Mouse (Mus musculus) liver, adult 2 months (tissue): Measurements from ENCODE around the gene Nectin3. TPM values are rescaled to one million over a fixed set of nuclear protein-coding genes. Genes with fewer than 3 reads are reported as not detected.

Experiments used
- DNase-seq: peaks from one replicate; pipeline ENCODE4 v3.0.0-alpha.2; 2011; ENCODE audit warnings: low read depth, low spot score; ENCODE audit errors: extremely low read depth
- H3K27ac ChIP-seq: fragments of 200-500 bp; replicated peaks from 2 replicates; pipeline ENCODE4 v1.5.1; 2012; ENCODE audit warnings: low read depth, mild to moderate bottlenecking, control low read depth, inconsistent platforms, low read length; ENCODE audit not compliant: insufficient read depth
- H3K27me3 ChIP-seq: fragments of 200-500 bp; 2 replicates; pipeline ENCODE4 v1.6.1; 2012; ENCODE audit warnings: mild to moderate bottlenecking, moderate library complexity, low read length, inconsistent platforms; ENCODE audit not compliant: control insufficient read depth, insufficient read depth
- H3K36me3 ChIP-seq: fragments of 200-500 bp; 2 replicates; pipeline ENCODE4 v1.6.1; 2012; ENCODE audit warnings: low read length, inconsistent platforms; ENCODE audit not compliant: control insufficient read depth, insufficient read depth
- H3K4me1 ChIP-seq: fragments of 200-500 bp; 2 replicates; pipeline ENCODE4 v1.6.1; 2011; ENCODE audit warnings: low read length; ENCODE audit not compliant: control insufficient read depth, insufficient read depth
- H3K4me3 ChIP-seq: fragments of 200-500 bp; 2 replicates; pipeline ENCODE4 v1.5.1; 2011; ENCODE audit warnings: low read depth, mild to moderate bottlenecking, control low read depth, low read length, moderate library complexity; ENCODE audit not compliant: insufficient read depth
- H3K79me2 ChIP-seq: fragments of 200-500 bp; 2 replicates; pipeline ENCODE4 v1.6.1; 2012; ENCODE audit warnings: inconsistent platforms, mild to moderate bottlenecking, low read length, moderate library complexity; ENCODE audit not compliant: control insufficient read depth, insufficient read depth
- H3K9ac ChIP-seq: fragments of 200-500 bp; 2 replicates; pipeline ENCODE4 v1.6.1; 2012; ENCODE audit warnings: low read depth, mild to moderate bottlenecking, control low read depth, inconsistent platforms, low read length
- CTCF ChIP-seq: fragments of 200-500 bp; IDR thresholded peaks from 2 replicates; pipeline ENCODE4 v1.5.1; 2011; ENCODE audit warnings: low read depth, low read length, control low read depth
- POLR2A ChIP-seq: fragments of 200-500 bp; IDR thresholded peaks from 2 replicates; pipeline ENCODE4 v1.6.1; 2011; ENCODE audit warnings: low read length, control low read depth; ENCODE audit not compliant: insufficient read depth; ENCODE audit errors: extremely low read depth
- WGBS: fragments of 180-500 bp; shearing (Covaris S2); methylation state at CpG from one replicate; pipeline ENCODE4 v1.1.7; 2018; 5-methylcytosine and 5-hydroxymethylcytosine counted together
- polyA plus RNA-seq: library from polyadenylated mRNA; depleted of rRNA; stranded (reverse); fragments of >200 nt; gene quantifications from 2 replicates; pipeline ENCODE4 v1.2.3, GENCODE M21; 2012
- total RNA-seq: library from RNA; depleted of rRNA; stranded (reverse); fragments of >200 nt; gene quantifications from 2 replicates; pipeline ENCODE4 v1.2.3, GENCODE M21; 2014

Gene Nectin3
- total and polyA plus RNA-seq, 2 experiments, result 11.6 to 53.1 TPM

GRCm38 (mm10) chr16:46507944-46508333 is 9.6 kb upstream of the Nectin3 start:
- DNase-seq, result peak; percentile 71
- Histone ChIP-seq H3K79me2 (no peaks in the 10 kb centered on the region), H3K4me3 (no peak overlapping the region), H3K27me3 (no peaks in the 10 kb centered on the region), H3K4me1 (peaks cover 13% of the 10 kb centered on the region), H3K27ac (no peak overlapping the region), H3K36me3 (no peaks in the 10 kb centered on the region), H3K9ac (no peak overlapping the region)
- no peak for TF ChIP-seq POLR2A
- no peak for TF ChIP-seq CTCF
- 70% methylated on average over 3 of the region's 3 CpGs for WGBS

- Histone ChIP-seq H3K4me1 (peaks cover 13% of the 10 kb centered on the region), H3K27ac (peak overlapping the region; percentile 48; the same call in 1 of the 2 replicates), H3K79me2 (no peaks in the 10 kb centered on the region), H3K4me3 (no peak overlapping the region), H3K9ac (no peak overlapping the region), H3K27me3 (no peaks in the 10 kb centered on the region), H3K36me3 (no peaks in the 10 kb centered on the region)
- TF ChIP-seq CTCF (no peak), POLR2A (no peak)
- WGBS, result 25% methylated on average over 3 of the region's 3 CpGs
- peak; percentile 89 for DNase-seq
These were observed 9.1 kb upstream of the Nectin3 start for GRCm38 (mm10) chr16:46507260-46507943.

GRCm38 (mm10) chr16:46504006-46504405 is 5.7 kb upstream of the Nectin3 start:
- no peaks in the 10 kb centered on the region for H3K36me3 ChIP-seq
- H3K27me3 ChIP-seq, result no peaks in the 10 kb centered on the region
- no peak overlapping the region for H3K4me3 ChIP-seq
- DNase-seq, result no peak
- H3K9ac ChIP-seq, result no peak overlapping the region
- no peak overlapping the region for H3K27ac ChIP-seq
- WGBS, result 57% methylated on average over 4 of the region's 4 CpGs
- no peaks in the 10 kb centered on the region for H3K79me2 ChIP-seq
- TF ChIP-seq POLR2A, result no peak
- H3K4me1 ChIP-seq, result peaks cover 11% of the 10 kb centered on the region

- H3K27me3 ChIP-seq, result no peaks in the 10 kb centered on the region
These were observed 4.0 kb upstream of the Nectin3 start for GRCm38 (mm10) chr16:46502311-46502710.

GRCm38 (mm10) chr16:46500759-46501158 is 2.4 kb upstream of the Nectin3 start:
- Histone ChIP-seq H3K4me3 (no peak overlapping the region), H3K9ac (no peak overlapping the region), H3K36me3 (no peaks in the 10 kb centered on the region), H3K27ac (no peak overlapping the region), H3K79me2 (no peaks in the 10 kb centered on the region), H3K4me1 (peaks cover 4% of the 10 kb centered on the region; the same call in 1 of the 2 replicates), H3K27me3 (no peaks in the 10 kb centered on the region)
- WGBS, result 91% methylated on average over 3 of the region's 3 CpGs
- no peak for TF ChIP-seq CTCF
- TF ChIP-seq POLR2A, result no peak
- DNase-seq, result no peak

More at GRCm38 (mm10) chr16:46502311-46502710, 4.0 kb upstream of the Nectin3 start:
- WGBS, result 92% methylated on average over 2 of the region's 2 CpGs
- H3K27ac ChIP-seq, result no peak overlapping the region
- no peak for TF ChIP-seq POLR2A
- TF ChIP-seq CTCF, result no peak
- H3K4me1 ChIP-seq, result peaks cover 5% of the 10 kb centered on the region
- H3K4me3 ChIP-seq, result no peak overlapping the region
- no peaks in the 10 kb centered on the region for H3K36me3 ChIP-seq
- H3K79me2 ChIP-seq, result no peaks in the 10 kb centered on the region
- no peak overlapping the region for H3K9ac ChIP-seq
- DNase-seq, result no peak

- H3K27me3 ChIP-seq, result no peaks in the 10 kb centered on the region
- H3K36me3 ChIP-seq, result no peaks in the 10 kb centered on the region
- peak overlapping the region; percentile 89 for H3K27ac ChIP-seq
- no peak for DNase-seq
- peaks cover 4% of the 10 kb centered on the region; the same call in 1 of the 2 replicates for H3K4me1 ChIP-seq
- peak overlapping the region; percentile 91 for H3K4me3 ChIP-seq
- no peak for TF ChIP-seq POLR2A
- no peak for TF ChIP-seq CTCF
- peak overlapping the region; percentile 86 for H3K9ac ChIP-seq
- peaks cover 3% of the 10 kb centered on the region; the same call in 1 of the 2 replicates for H3K79me2 ChIP-seq
- WGBS, result 2% methylated on average over 32 of the region's 32 CpGs
These were observed 472 bp downstream of the Nectin3 start for GRCm38 (mm10) chr16:46497686-46498420.
